Mouse (Mus musculus) stomach, postnatal 0 days (tissue): ENCODE measurements around the gene Ddah2.

Source experiments
- CTCF ChIP-seq: IDR thresholded peaks from 2 replicates; pipeline ENCODE4 v1.5.1; 2016; ENCODE audit warnings: antibody characterized with exemption, low read depth, mild to moderate bottlenecking, moderate library complexity
- EP300 ChIP-seq: optimal IDR thresholded peaks from 2 replicates; pipeline ENCODE3; 2016; ENCODE audit warnings: antibody characterized with exemption

DNA sequence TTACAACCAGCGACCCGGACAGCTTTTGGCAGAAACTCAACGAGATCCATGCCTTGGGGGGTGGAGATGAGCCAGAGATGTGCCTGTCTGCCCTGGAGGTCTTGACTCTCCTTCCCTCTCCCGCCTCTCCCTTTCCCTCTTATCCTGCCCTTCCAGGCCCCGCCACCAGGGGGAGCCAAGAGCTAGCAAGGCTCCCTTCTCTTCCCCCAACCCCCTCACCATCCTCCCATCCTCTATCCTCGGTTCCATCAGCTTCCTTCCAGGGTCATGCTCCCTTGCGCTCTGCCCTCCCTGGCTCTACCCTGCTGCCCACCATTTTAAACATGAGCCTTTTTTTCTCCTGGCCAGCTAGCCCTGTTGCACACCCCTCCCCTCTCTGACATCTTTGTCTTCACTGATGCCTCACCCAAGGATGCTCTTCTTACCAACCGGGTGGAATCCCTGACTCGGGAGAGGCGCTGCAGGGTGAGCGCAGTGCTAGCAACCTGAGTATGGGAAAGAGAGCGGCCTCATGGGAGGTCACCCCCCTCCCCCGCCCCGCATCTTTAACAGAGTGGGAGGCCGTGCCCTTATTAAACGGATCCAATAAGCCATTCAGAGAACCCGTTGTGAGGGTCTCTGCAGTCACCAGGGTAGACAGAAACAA is 37.5 kb upstream of the Ddah2 start:
- TF ChIP-seq CTCF (peak; percentile 99), EP300 (no peak)
